15 mouse cellular contexts compared by ENCODE assay signal in the genomic region with DNA sequence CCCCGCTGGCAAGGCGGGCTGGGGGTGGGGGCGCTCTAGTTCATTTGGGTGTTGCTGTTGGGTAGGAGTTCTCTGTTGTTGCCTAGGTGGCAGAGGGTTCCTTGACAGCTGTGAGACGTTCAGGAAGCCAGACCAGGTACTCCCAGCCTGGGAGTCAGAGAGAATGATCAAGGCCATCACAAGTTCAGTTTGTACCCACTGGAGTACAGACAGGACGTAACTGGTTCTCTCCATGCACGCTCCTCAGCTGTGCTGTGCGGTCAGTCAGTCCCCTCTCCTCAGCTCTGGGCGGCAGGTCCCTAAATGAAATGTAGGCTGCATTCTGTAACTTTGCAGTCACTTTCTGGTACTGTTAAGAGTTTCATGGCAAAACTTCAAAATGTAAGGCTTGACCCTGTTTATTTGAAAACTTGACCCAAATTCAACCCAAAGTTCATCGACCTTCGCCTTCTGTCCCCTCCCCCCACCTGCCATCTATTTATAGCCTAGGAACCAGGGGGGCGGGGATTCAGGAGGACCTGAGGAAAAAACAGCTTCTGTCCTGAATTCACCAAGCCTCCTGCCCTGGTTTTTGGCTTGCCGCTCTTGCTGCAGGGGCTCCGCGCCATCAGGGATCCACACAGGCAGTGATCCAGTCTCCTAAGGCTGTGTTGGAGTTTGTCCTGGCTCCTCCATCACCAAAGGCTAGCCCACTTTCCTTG. TPM values are rescaled to one million over a fixed set of nuclear protein-coding genes. Genes with fewer than 3 reads are reported as not detected.
DNase-seq lines count a peak whose midpoint lies in the region; ATAC-seq and TF ChIP-seq lines count a peak whose summit lies in the region.
"Had no signal": no experiment of that assay in that cellular context is flagged by ENCODE, and none has a peak within 500 bp of the region (broad histone marks: within the 10 kb centered on the region; RNA-seq: fewer than 3 reads in every experiment).

No protein-coding gene starts in this region.

- H3K4me3 ChIP-seq in cerebellum, adult 2 months (replicated peaks; ENCODE audit: insufficient read depth, low read depth, low read length), result no peak overlapping the region
- H3K4me3 ChIP-seq in heart, embryonic 15.5 days, result no peak overlapping the region
- H3K4me3 ChIP-seq: forebrain, embryonic 12.5 days; hindbrain, embryonic 15.5 days; midbrain, embryonic 13.5 days had no signal

- no peak for TF ChIP-seq CTCF in cerebellum, adult 2 months (IDR thresholded peaks at IDR 0.05; ENCODE audit: borderline replicate concordance, insufficient read depth, low read depth, low read length)

- peak in 1 of 2 experiments; percentile 56 for DNase-seq in cerebellum, adult 2 months
- no peak for DNase-seq in cerebellum, postnatal 4 days (ENCODE audit: low spot score in 2 of 2)
- DNase-seq in heart, adult 8-10 months (ENCODE audit: low spot score), result no peak
- peak; percentile 29 for DNase-seq in brain, adult 2 months (ENCODE audit: low read depth, low spot score)
- peak; percentile 59 for DNase-seq in kidney, postnatal 14 days
- DNase-seq in thymus, postnatal 0 days (ENCODE audit: low spot score), result no peak
- no peak for DNase-seq in right cerebral cortex, postnatal 4 days
- DNase-seq: gastrocnemius, postnatal 14 days; lung, adult 2 months; thymus, postnatal 36 days had no signal

- H3K4me1 ChIP-seq in cerebellum, adult 2 months (ENCODE audit: control insufficient read depth, insufficient read depth, low read length), result peaks cover 33% of the 10 kb centered on the region
- H3K4me1 ChIP-seq in heart, embryonic 15.5 days (replicated peaks), result peaks cover 53% of the 10 kb centered on the region

- TF ChIP-seq POLR2A in cerebellum, adult 2 months (IDR thresholded peaks at IDR 0.05; ENCODE audit: borderline replicate concordance, insufficient read depth, low read length), result no peak

- WGBS in cerebellum, adult 2 months, result 56% methylated on average over 14 of the region's 14 CpGs
- 50% methylated on average over 14 of the region's 14 CpGs for WGBS in heart, embryonic 15.5 days

- H3K27me3 ChIP-seq in cerebellum, adult 2 months (ENCODE audit: control insufficient read depth, insufficient read depth, low read length), result no peaks in the 10 kb centered on the region
- no peaks in the 10 kb centered on the region for H3K27me3 ChIP-seq in heart, embryonic 15.5 days
- H3K27me3 ChIP-seq: forebrain, embryonic 12.5 days; hindbrain, embryonic 15.5 days; midbrain, embryonic 13.5 days had no signal

- ATAC-seq in heart, embryonic 15.5 days (replicated peaks; ENCODE audit: insufficient number of reproducible peaks, insufficient read depth, low FRiP score, low read depth), result no peak
- ATAC-seq: midbrain, embryonic 13.5 days had no signal

- no peaks in the 10 kb centered on the region for H3K36me3 ChIP-seq in heart, embryonic 15.5 days
- H3K36me3 ChIP-seq: forebrain, embryonic 12.5 days; G1E; hindbrain, embryonic 15.5 days had no signal

- peak overlapping the region; percentile 16; the same call in 1 of the 2 replicates for H3K27ac ChIP-seq in cerebellum, adult 2 months (ENCODE audit: insufficient read depth, low read length)
- peak overlapping the region; percentile 43; the same call in 1 of the 2 replicates for H3K27ac ChIP-seq in heart, embryonic 15.5 days
- H3K27ac ChIP-seq: forebrain, embryonic 12.5 days; hindbrain, embryonic 15.5 days; midbrain, embryonic 13.5 days had no signal

- 0 out of 2 replicates have a peak overlapping the region, but pooled peaks have one; percentile 5 for H3K9ac ChIP-seq in heart, embryonic 15.5 days
- H3K9ac ChIP-seq: forebrain, embryonic 12.5 days; hindbrain, embryonic 15.5 days; midbrain, embryonic 13.5 days had no signal

- H3K4me2 ChIP-seq in heart, embryonic 15.5 days, result peak overlapping the region; percentile 18
- H3K4me2 ChIP-seq: forebrain, embryonic 12.5 days; hindbrain, embryonic 15.5 days; midbrain, embryonic 13.5 days had no signal

- H3K9me3 ChIP-seq in heart, embryonic 15.5 days (replicated peaks), result no peaks in the 10 kb centered on the region
- H3K9me3 ChIP-seq: forebrain, embryonic 12.5 days; G1E; hindbrain, embryonic 15.5 days; midbrain, embryonic 13.5 days had no signal

RNA-seq across cellular contexts. Expression of a gene that starts 15.4 kb away (rescaled TPM):
- polyA plus RNA-seq in cerebellum, adult 2 months (2012; rRNA removed), result 6.4 and 7.4 TPM in 2 replicates
- polyA plus RNA-seq in heart, embryonic 15.5 days (2015; fragmentation: Nextera tagmentation; extraction: Ambion mirVana), result 59.1 and 77.0 TPM in 2 replicates
- total RNA-seq in heart, adult 8-10 months (2022), result 10 to 100 TPM; 32.9 to 57.7 (median 53.5) TPM
- 29.8 and 34.7 TPM in 2 replicates for polyA plus RNA-seq in thymus, postnatal 0 days (2015; fragmentation: Nextera tagmentation; extraction: Ambion mirVana)
- polyA plus RNA-seq: G1E had no signal

Comparison
In these comparisons a context has a peak if more than half of its experiments do, and no peak if none do; other contexts are left out.
1. DNase-seq: peak in brain, adult 2 months (single experiment) and kidney, postnatal 14 days (single experiment); none in cerebellum, postnatal 4 days (0 of 2), heart, adult 8-10 months (single experiment), thymus, postnatal 0 days (single experiment) and right cerebral cortex, postnatal 4 days (single experiment).